Mouse (Mus musculus): ENCODE data around the gene Med15.
"Not testable (repeated sequence)": the region's sequence is repeated elsewhere in the genome, so short reads cannot be mapped to it uniquely, and the experiment has no call there.

Gene Med15

GRCm38 (mm10) chr16:17732841-17733340 is at the start of gene Med15:
Med15 (minus strand) TSS chr16:17732891.
- no peak for DNase-seq

- no peak for DNase-seq
Measured at GRCm38 (mm10) chr16:17779692-17780091, 47.0 kb upstream of the Med15 start.

- no peak for DNase-seq
Measured at GRCm38 (mm10) chr16:17778223-17778622, 45.5 kb upstream of the Med15 start.

GRCm38 (mm10) chr16:17776828-17777227 is 44.1 kb upstream of the Med15 start:
- peak; percentile 32 for DNase-seq

GRCm38 (mm10) chr16:17771117-17771865 is 38.6 kb upstream of the Med15 start:
- DNase-seq: no peak

DNA sequence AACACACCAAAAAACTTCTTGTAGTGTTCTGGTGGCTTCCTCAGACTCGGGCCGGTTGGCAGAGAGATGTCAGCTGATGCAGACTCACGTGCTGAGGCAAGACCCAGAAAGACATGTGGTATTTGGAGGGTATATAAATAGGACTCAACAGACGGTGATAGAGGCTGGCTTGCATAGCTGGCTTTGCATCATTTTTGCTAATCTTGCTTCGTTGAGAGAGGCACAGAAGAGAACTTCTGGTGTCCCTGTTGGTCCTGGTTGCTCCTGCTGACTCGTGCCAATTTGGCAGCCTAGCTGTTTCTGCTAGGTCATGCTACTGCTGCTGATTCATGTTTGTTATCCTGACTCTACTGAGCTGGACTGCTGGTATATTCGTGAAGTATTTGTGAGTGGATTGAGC is 36.1 kb upstream of the Med15 start:
- DNase-seq: no peak

GRCm38 (mm10) chr16:17764108-17764511 is 31.4 kb upstream of the Med15 start:
- no peak for DNase-seq

DNA sequence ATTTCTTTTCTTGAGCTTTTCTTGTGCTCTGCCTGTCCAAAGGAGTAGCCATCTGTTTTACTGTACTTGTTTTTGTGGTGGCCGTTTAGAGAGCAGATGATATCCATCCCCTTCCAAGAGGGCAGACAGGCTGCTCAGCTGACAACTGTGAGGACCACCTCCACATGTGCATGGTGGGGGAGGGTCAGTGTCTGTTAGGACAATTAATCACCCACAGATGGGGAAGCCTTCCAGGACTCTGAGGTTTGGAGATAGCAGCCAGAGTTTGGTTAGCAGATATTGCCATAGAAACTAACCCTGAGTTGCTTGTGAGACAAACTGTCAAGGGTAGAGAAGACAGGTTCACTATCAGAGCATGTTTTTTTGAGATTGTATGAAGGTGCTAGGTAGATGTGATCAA is 28.4 kb upstream of the Med15 start:
- no peak for DNase-seq

- peak; percentile 39 for DNase-seq
Measured at GRCm38 (mm10) chr16:17760657-17761056, 28.0 kb upstream of the Med15 start.

GRCm38 (mm10) chr16:17759813-17760321 is 27.2 kb upstream of the Med15 start:
- no peak for DNase-seq

- peak; percentile 97 for DNase-seq
Measured at GRCm38 (mm10) chr16:17759344-17759773, 26.7 kb upstream of the Med15 start, which contains the start of gene Klhl22. Klhl22 (plus strand) TSS chr16:17759618.

DNA sequence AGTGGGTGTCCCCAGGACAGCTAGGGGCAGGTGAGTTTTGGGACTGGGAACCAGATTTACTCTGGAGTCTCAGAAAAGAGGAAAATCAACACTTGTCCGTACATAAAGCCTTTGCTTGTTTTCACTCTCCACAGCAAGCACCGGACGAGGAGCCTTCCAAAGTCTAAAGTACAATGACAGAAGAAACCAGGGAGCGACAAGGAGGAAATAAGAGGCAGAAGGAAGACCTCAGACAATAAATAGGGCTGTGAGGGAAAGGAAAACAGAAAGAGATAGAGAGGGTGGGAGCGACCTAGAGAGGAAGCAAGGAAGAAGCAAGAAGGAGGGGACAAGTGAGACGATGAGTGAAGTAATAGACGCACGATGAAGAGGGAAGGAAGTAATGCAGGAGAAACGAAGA is 26.2 kb upstream of the Med15 start:
- DNase-seq: no peak

DNA sequence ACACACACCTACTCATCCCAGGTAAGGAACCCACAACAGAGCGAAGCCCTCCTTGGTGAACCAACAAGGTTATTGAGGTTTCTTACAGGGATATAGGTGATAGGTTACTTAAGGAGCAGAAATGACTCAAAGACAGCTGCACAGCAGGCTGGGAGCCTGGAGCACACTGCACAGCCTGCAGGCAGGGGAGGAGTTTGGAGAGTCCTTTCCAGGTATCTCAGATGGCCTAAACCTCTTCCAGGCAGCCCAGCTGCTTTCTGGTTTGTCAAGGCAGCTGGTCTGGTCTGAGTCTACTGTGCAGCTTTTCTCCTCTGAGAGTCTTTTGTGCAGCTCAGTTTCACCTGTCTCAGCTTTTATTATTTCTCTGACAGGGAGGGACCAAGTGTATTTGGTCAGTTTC is 25.1 kb upstream of the Med15 start:
- no peak for DNase-seq

GRCm38 (mm10) chr16:17753686-17754085 is 21.0 kb upstream of the Med15 start:
- DNase-seq: no peak

DNA sequence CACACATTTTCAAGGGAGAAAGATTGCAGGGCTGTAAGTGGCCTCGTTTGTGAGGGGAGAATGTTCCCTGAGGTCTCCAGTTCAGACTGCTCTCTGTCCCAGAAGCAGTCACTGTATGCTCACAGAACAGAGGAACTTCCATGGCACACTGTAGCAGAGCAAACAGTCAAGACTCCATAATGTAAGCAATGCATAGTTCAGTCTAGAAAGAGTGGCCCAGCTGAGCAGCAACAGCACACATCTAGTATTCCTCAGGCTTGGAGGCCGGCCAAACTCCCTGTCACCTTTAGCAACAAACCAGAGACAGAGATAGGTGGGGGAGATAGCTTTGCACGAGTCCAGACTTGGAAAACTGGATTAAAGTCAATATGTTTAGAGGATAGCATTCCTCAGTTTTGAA is 20.3 kb upstream of the Med15 start:
- no peak for DNase-seq

DNA sequence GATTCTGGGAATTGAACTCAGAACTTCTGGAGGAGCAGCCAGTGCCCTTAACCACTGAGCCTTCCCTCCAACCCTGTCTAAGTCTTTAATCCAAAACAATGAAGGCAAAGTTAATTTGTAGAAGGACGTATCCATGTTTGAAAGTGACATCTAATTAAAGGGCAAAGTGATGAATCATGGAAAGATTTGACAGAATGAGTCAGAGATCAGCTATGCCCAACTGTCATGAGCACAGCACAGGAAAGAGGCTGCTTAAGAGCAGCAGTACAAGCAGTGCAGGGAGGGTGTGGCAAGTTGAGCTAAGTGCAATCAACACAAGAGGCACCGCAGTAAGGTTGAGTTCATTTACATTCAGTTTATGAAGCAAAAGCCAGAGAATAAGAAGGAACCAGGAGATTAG is 12.4 kb upstream of the Med15 start:
- no peak for DNase-seq

GRCm38 (mm10) chr16:17744536-17744935 is 11.8 kb upstream of the Med15 start:
- peak; percentile 49 for DNase-seq

DNA sequence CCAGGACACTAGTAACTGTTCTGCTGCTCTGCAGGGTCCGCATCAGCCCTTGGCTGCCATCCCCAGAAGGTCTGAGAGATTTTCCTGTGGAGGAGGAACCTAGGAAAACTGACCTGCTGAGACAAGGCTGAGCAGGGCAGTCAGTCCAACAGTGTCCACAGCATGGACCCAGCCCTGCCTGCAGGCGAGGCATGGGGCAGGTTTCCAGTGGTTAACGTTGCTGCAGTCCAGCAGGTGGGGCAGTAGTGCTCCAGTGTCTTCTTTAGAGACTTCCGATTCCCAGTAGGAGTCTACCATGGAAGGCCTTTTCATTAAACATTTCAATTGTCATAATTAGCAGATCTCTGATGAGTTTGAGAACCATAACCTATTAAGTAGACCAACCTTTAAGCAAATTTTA is 10.6 kb upstream of the Med15 start:
- no peak for DNase-seq

GRCm38 (mm10) chr16:17742810-17743209 is 10.1 kb upstream of the Med15 start:
- DNase-seq: no peak

GRCm38 (mm10) chr16:17740080-17740479 is 7.4 kb upstream of the Med15 start:
- DNase-seq: no peak

GRCm38 (mm10) chr16:17736156-17736555 is 3.5 kb upstream of the Med15 start:
- DNase-seq: no peak

- DNase-seq: not testable (repeated sequence)
Measured at GRCm38 (mm10) chr16:17734872-17735271, 2.2 kb upstream of the Med15 start.

DNA sequence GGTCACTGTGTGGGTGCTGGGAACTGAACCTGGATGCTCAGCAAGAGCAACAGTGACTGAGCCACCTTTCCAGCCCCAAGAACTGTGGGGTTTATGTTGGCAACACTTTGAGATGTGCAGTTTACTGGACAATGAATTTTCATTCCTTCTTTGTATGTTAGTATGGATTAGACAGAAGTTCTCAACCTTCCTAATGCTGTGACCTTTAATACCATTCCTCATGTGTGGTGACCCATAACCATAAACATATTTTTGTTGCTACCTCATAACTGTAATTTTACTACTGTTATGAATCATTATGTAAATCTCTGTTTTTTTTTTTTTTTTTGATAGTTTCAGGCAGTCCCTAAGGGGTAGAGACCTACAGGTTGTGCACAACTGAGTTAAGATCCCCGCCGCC is 955 bp upstream of the Med15 start:
- no peak for DNase-seq

DNA sequence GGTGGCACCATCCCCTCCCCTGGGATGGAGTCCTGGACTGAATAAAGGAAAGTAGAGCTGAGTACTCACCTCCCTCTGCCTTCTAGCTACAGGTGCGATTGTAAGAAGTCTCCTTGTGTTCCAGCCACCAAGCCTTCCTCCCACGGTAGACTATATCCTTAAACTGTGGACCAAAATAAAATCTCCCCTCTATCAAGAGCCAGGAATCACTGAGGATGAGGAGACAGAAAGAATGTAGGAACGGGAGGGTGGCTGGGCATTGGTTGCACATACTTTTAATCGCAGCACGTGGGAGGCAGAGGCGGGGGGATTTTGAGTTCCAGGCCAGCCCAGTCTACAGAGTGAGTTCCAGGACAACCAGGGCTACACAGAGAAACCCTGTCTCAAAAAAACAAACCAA is 260 bp downstream of the Med15 start:
- no peak for DNase-seq

DNA sequence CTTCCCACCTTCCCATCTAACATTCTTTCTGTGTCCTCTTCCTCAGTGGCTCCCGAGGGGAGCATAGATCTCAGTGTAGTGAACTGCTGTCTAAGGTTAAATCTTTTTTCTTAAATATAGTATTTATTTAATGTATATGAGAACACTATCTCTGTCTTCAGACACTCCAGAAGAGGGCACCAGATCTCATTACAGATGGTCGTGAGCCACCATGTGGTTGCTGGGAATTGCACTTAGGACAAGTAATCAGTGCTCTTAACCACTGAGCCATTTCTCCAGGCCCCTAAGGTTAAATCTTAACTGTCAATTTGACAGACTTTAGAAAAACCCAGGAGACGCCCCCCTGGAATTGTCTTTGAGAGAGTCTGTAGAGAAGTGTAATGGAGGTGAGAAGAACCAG is 670 bp downstream of the Med15 start:
- DNase-seq: no peak
